Mouse (Mus musculus): ENCODE data around the gene Trim9. TPM values are rescaled to one million over a fixed set of nuclear protein-coding genes. Genes with fewer than 3 reads are reported as not detected.
A peak's percentile ranks its signal among the peaks of the same experiment; 100 is the strongest.

Trim9 gene
- polyA plus RNA-seq, 1 experiment from 2014 or later, result 4.0 TPM

DNA sequence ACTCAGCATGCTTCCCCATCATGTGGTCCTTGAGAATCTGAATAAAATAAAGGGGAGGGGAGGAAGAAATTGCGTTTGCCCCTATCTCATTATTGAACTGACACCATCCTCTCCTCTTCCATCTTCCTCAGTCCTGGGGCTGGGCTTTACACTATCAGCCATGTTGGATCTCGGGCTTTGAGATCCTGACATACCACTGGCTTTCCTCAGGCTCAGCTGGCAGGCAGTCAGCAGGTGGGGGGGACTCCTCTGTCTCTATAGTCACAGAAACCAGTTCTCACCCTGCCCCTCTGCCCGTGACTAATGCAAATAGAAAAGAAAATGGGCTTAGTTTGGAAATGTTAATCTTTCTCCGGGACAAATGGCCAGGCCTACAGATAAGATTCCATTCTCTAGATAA, 15.6 kb upstream of the Trim9 start:
- 43% methylated on average over 4 of the region's 4 CpGs for WGBS
- Histone ChIP-seq H3K27ac (replicated peaks; ENCODE audit: low read depth, low read length) (no peak overlapping the region), H3K4me1 (ENCODE audit: control insufficient read depth, insufficient read depth, low read length) (no peaks in the 10 kb centered on the region)

DNA sequence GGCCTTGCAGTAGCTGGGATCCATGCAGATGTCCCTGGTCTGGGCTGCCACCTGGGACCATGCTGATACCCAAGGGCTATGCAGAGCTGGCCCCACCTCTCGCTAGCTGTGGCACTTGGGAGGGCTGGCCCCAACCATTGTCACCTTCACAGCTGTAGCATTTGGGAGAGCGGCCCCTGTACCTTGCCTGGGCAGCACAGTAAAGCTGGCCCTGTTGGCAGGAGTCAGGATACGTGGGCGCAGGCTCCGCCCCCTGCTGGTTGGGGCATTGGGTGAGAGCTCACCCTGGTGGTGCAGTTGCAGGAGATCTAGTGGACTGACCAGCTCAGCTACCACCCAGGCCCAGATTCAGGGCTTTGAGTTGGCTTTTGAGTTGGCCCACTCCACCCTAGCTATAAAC, 12.9 kb upstream of the Trim9 start:
- ATAC-seq (replicated peaks; ENCODE audit: insufficient number of reproducible peaks, low FRiP score, low TSS enrichment, low read depth), result 0 out of 2 replicates have a peak, but pooled peaks have one; percentile 14
- no peaks in the 10 kb centered on the region for H3K36me3 ChIP-seq (replicated peaks; ENCODE audit: control insufficient read depth, insufficient read depth, low read depth, low read length)
- WGBS, result 81% methylated on average over 5 of the region's 5 CpGs
- H3K4me1 ChIP-seq (ENCODE audit: control insufficient read depth, insufficient read depth, low read length), result no peaks in the 10 kb centered on the region
- DNase-seq (ENCODE audit: low spot score), result no peak
- H3K27me3 ChIP-seq (ENCODE audit: control insufficient read depth, insufficient read depth, low read length), result no peaks in the 10 kb centered on the region
- H3K9me3 ChIP-seq (replicated peaks; ENCODE audit: control insufficient read depth, low read length), result no peaks in the 10 kb centered on the region
- H3K4me3 ChIP-seq (ENCODE audit: low read depth, low read length), result no peak overlapping the region
- no peak overlapping the region for H3K9ac ChIP-seq (replicated peaks; ENCODE audit: low read length)
- no peak overlapping the region for H3K4me2 ChIP-seq (ENCODE audit: low read depth, low read length)
- H3K27ac ChIP-seq (replicated peaks; ENCODE audit: low read depth, low read length), result no peak overlapping the region

More for the DNA sequence above, 15.6 kb upstream of the Trim9 start:
- Histone ChIP-seq H3K4me3 (ENCODE audit: low read depth, low read length) (no peak overlapping the region), H3K4me2 (ENCODE audit: low read depth, low read length) (no peak overlapping the region), H3K9me3 (replicated peaks; ENCODE audit: control insufficient read depth, low read length) (no peaks in the 10 kb centered on the region), H3K9ac (replicated peaks; ENCODE audit: low read length) (no peak overlapping the region), H3K36me3 (replicated peaks; ENCODE audit: control insufficient read depth, insufficient read depth, low read depth, low read length) (no peaks in the 10 kb centered on the region), H3K27me3 (ENCODE audit: control insufficient read depth, insufficient read depth, low read length) (no peaks in the 10 kb centered on the region)
- ATAC-seq (replicated peaks; ENCODE audit: insufficient number of reproducible peaks, low FRiP score, low TSS enrichment, low read depth) (no peak), DNase-seq (ENCODE audit: low spot score) (no peak)

DNA sequence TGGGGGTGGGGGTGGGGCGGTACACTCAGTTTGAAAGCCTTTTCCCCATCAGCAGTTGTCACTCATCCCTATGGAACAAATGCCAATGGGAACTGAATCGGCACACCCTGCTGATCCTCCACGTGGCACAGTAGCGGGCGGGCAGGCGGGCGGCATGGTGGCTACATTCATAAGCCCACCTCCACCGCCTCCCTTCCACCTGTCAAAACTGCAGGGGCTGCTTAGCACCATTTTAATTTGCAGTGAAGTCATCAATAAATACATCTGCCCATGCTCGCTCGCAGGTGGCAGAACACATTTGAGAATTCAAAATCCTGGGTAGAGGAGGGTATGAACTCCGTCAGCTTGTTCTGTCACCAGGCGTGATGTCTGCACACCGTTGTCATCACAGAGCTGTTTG, 12.0 kb upstream of the Trim9 start:
- no peak overlapping the region for H3K27ac ChIP-seq (replicated peaks; ENCODE audit: low read depth, low read length)
- WGBS, result 85% methylated on average over 13 of the region's 13 CpGs
- ATAC-seq (replicated peaks; ENCODE audit: insufficient number of reproducible peaks, low FRiP score, low TSS enrichment, low read depth), result no peak

DNA sequence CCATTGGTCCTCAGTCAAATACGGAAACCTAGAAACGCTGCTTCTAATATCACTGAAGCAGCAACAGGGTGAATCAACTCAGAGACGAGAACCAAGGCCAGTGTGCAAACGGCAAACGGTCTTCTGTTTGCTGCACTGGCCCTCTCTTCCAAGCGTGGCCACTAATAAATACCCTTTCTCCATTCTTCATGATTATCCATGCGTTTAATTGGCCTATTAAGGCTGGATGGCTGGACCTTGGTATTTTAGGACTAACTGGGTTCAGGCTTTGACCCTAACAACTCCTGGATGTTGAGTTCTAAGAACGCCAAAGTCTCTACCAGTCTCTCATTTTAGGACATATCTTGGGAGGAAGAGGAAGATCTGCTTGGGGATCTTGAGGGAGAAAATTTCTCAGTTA, 7.5 kb upstream of the Trim9 start:
- no peak for DNase-seq (ENCODE audit: low spot score)
- no peak for ATAC-seq (replicated peaks; ENCODE audit: insufficient number of reproducible peaks, low FRiP score, low TSS enrichment, low read depth)
- no peaks in the 10 kb centered on the region for H3K4me1 ChIP-seq (ENCODE audit: control insufficient read depth, insufficient read depth, low read length)
- no peak overlapping the region for H3K4me2 ChIP-seq (ENCODE audit: low read depth, low read length)
- H3K9ac ChIP-seq (replicated peaks; ENCODE audit: low read length), result no peak overlapping the region
- H3K4me3 ChIP-seq (ENCODE audit: low read depth, low read length), result no peak overlapping the region
- no peak overlapping the region for H3K27ac ChIP-seq (replicated peaks; ENCODE audit: low read depth, low read length)
- 67% methylated on average over 8 of the region's 8 CpGs for WGBS
- H3K9me3 ChIP-seq (replicated peaks; ENCODE audit: control insufficient read depth, low read length), result no peaks in the 10 kb centered on the region
- H3K36me3 ChIP-seq (replicated peaks; ENCODE audit: control insufficient read depth, insufficient read depth, low read depth, low read length), result no peaks in the 10 kb centered on the region
- H3K27me3 ChIP-seq (ENCODE audit: control insufficient read depth, insufficient read depth, low read length), result no peaks in the 10 kb centered on the region

More for the DNA sequence above, 12.0 kb upstream of the Trim9 start:
- Histone ChIP-seq H3K9me3 (replicated peaks; ENCODE audit: control insufficient read depth, low read length) (no peaks in the 10 kb centered on the region), H3K9ac (replicated peaks; ENCODE audit: low read length) (no peak overlapping the region), H3K4me3 (ENCODE audit: low read depth, low read length) (no peak overlapping the region), H3K36me3 (replicated peaks; ENCODE audit: control insufficient read depth, insufficient read depth, low read depth, low read length) (no peaks in the 10 kb centered on the region), H3K4me2 (ENCODE audit: low read depth, low read length) (no peak overlapping the region), H3K4me1 (ENCODE audit: control insufficient read depth, insufficient read depth, low read length) (no peaks in the 10 kb centered on the region), H3K27me3 (ENCODE audit: control insufficient read depth, insufficient read depth, low read length) (no peaks in the 10 kb centered on the region)
- DNase-seq (ENCODE audit: low spot score), result no peak

DNA sequence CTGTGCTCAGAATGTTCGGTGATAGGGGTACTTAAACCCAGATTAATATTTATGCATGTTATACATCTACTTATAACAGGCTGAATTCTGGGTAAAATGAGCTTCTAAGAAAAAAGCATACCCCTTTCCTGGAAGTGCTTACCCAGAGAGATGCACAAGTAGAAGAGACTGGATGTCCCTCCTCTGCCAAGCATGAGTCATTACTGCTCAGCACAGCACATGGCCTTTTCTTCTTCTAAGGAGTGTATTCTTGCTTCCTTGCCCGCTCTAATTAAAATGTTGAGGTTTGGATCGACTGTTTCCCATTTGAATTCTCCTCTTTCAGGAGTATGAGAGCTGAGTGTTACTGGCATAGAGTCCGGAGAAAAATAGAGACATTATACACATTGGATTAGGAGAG, 3.1 kb upstream of the Trim9 start:
- Histone ChIP-seq H3K4me3 (ENCODE audit: low read depth, low read length) (no peak overlapping the region), H3K36me3 (replicated peaks; ENCODE audit: control insufficient read depth, insufficient read depth, low read depth, low read length) (no peaks in the 10 kb centered on the region), H3K4me1 (ENCODE audit: control insufficient read depth, insufficient read depth, low read length) (peaks cover 4% of the 10 kb centered on the region), H3K27me3 (ENCODE audit: control insufficient read depth, insufficient read depth, low read length) (peaks cover 15% of the 10 kb centered on the region), H3K9ac (replicated peaks; ENCODE audit: low read length) (no peak overlapping the region), H3K27ac (replicated peaks; ENCODE audit: low read depth, low read length) (no peak overlapping the region), H3K4me2 (ENCODE audit: low read depth, low read length) (no peak overlapping the region), H3K9me3 (replicated peaks; ENCODE audit: control insufficient read depth, low read length) (no peaks in the 10 kb centered on the region)
- DNase-seq (ENCODE audit: low spot score) (no peak), ATAC-seq (replicated peaks; ENCODE audit: insufficient number of reproducible peaks, low FRiP score, low TSS enrichment, low read depth) (no peak)
- 83% methylated on average over 4 of the region's 4 CpGs for WGBS

DNA sequence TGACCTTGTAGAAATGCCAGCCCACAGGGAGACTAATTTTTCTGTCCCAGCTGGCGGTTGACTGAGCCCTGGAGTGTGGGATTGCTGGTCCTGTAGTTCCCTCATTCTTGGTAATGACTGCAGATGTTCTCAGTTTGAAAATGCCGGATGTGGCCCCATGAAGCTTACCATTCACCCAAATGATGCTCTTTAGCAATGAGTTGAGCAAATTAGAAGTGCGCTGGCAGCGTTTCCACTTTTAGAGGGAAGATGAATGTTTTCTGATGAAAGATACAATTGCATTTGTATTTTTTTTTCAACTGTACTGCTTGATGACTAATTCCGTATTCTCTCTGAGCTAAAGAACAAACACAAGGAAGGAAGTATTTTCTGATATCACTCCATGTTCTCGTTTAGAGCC, 2.4 kb upstream of the Trim9 start:
- H3K9me3 ChIP-seq (replicated peaks; ENCODE audit: control insufficient read depth, low read length), result no peaks in the 10 kb centered on the region
- H3K4me3 ChIP-seq (ENCODE audit: low read depth, low read length), result no peak overlapping the region
- H3K27me3 ChIP-seq (ENCODE audit: control insufficient read depth, insufficient read depth, low read length), result peaks cover 21% of the 10 kb centered on the region
- H3K4me1 ChIP-seq (ENCODE audit: control insufficient read depth, insufficient read depth, low read length), result peaks cover 4% of the 10 kb centered on the region
- WGBS, result 82% methylated on average over 6 of the region's 6 CpGs
- DNase-seq (ENCODE audit: low spot score), result no peak
- H3K27ac ChIP-seq (replicated peaks; ENCODE audit: low read depth, low read length), result no peak overlapping the region
- H3K9ac ChIP-seq (replicated peaks; ENCODE audit: low read length), result no peak overlapping the region
- no peak for ATAC-seq (replicated peaks; ENCODE audit: insufficient number of reproducible peaks, low FRiP score, low TSS enrichment, low read depth)
- no peaks in the 10 kb centered on the region for H3K36me3 ChIP-seq (replicated peaks; ENCODE audit: control insufficient read depth, insufficient read depth, low read depth, low read length)
- H3K4me2 ChIP-seq (ENCODE audit: low read depth, low read length), result no peak overlapping the region

DNA sequence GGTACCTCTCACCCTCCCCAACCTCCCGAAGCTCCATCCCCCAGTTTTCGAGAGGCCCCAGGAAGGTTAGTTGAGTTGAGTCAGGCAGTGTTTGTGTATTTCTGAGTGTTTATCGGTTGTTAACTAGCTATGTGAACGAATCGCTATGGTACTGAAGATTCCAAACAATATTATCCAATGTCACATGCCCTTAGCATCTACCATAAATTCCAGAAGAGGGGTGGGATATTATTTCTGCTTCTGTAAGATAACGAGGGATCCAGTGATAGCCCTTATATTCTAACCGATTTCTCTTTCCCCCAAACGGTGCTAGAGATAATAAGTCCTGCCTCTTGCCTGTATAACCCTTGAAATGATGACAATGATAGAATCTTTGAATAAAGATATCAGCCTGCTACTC, 612 bp upstream of the Trim9 start:
- DNase-seq (ENCODE audit: low spot score), result no peak
- Histone ChIP-seq H3K4me3 (ENCODE audit: low read depth, low read length) (peak overlapping the region; percentile 60), H3K27me3 (ENCODE audit: control insufficient read depth, insufficient read depth, low read length) (peaks cover 21% of the 10 kb centered on the region), H3K36me3 (replicated peaks; ENCODE audit: control insufficient read depth, insufficient read depth, low read depth, low read length) (no peaks in the 10 kb centered on the region), H3K9me3 (replicated peaks; ENCODE audit: control insufficient read depth, low read length) (no peaks in the 10 kb centered on the region), H3K4me2 (ENCODE audit: low read depth, low read length) (peak overlapping the region; percentile 81), H3K9ac (replicated peaks; ENCODE audit: low read length) (peak overlapping the region; percentile 66), H3K27ac (replicated peaks; ENCODE audit: low read depth, low read length) (no peak overlapping the region), H3K4me1 (ENCODE audit: control insufficient read depth, insufficient read depth, low read length) (peaks cover 4% of the 10 kb centered on the region)
- WGBS, result 16% methylated on average over 8 of the region's 8 CpGs
- no peak for ATAC-seq (replicated peaks; ENCODE audit: insufficient number of reproducible peaks, low FRiP score, low TSS enrichment, low read depth)

DNA sequence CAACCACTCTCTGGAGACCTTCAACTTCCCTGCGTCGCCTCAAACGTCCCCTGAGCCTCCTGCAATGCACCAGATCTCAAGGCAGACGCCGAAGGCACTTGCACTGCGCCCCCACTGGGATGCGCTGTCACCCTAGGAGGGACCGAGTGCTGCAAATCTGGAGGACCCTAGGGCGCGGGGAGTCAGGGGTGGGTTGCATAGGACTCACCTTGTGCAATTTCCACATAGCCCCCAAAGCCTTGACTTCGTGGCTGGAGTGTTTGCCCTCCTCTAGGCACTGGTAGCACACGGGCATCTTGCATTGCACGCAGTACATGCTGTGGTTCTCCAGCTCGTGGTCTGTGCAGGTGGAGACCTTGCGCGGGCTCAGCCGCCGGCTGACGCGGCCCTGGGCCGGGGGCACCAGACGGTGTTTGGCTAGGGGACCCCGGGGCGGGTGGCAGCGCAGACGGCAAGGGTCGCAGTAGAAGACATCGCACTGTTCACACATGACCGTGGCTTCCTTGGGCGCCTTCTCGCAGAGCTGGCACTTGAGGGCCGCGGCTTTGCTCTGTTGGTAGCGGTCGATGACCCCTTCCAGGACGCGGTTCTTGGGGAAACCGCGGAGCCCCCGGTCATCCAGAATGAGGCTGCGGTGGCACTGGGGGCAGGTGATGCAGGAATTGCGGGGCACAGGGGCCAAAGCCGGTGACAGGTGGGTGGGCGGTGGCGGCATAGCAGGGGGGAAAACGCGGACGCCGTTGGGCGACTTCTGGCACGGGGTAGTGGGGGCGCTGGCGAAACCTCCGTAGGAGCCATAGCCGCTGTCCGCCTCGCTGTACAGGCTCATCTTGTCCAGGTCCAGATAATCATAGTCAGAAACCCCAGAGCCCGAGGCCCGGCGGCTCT, 1.0 kb downstream of the Trim9 start:
- under 1% methylated on average over 60 of the region's 60 CpGs for WGBS
- no peaks in the 10 kb centered on the region for H3K9me3 ChIP-seq (replicated peaks; ENCODE audit: control insufficient read depth, low read length)
- no peak overlapping the region for H3K27ac ChIP-seq (replicated peaks; ENCODE audit: low read depth, low read length)
- peaks cover 4% of the 10 kb centered on the region for H3K4me1 ChIP-seq (ENCODE audit: control insufficient read depth, insufficient read depth, low read length)
- H3K9ac ChIP-seq (replicated peaks; ENCODE audit: low read length), result peak overlapping the region; percentile 37
- peak overlapping the region; percentile 81 for H3K4me2 ChIP-seq (ENCODE audit: low read depth, low read length)
- peak overlapping the region; percentile 60 for H3K4me3 ChIP-seq (ENCODE audit: low read depth, low read length)
- peaks cover 21% of the 10 kb centered on the region for H3K27me3 ChIP-seq (ENCODE audit: control insufficient read depth, insufficient read depth, low read length)
- ATAC-seq (replicated peaks; ENCODE audit: insufficient number of reproducible peaks, low FRiP score, low TSS enrichment, low read depth), result peak; percentile 19; the same call in 1 of the 2 replicates
- no peak for DNase-seq (ENCODE audit: low spot score)
- no peaks in the 10 kb centered on the region for H3K36me3 ChIP-seq (replicated peaks; ENCODE audit: control insufficient read depth, insufficient read depth, low read depth, low read length)
